11 mouse cellular contexts compared by ENCODE assay signal in genomic region chr2:152633334-152633733, GRCm38 (mm10). TPM values are rescaled to one million over a fixed set of nuclear protein-coding genes. Genes with fewer than 3 reads are reported as not detected.
DNase-seq lines count a peak whose midpoint lies in the region; ATAC-seq and TF ChIP-seq lines count a peak whose summit lies in the region.
"Had no signal": no experiment of that assay in that cellular context is flagged by ENCODE, and none has a peak within 500 bp of the region (broad histone marks: within the 10 kb centered on the region; RNA-seq: fewer than 3 reads in every experiment).

No protein-coding gene starts in this region.

- no peaks in the 10 kb centered on the region for H3K27me3 ChIP-seq in kidney, adult 2 months (replicated peaks; ENCODE audit: control insufficient read depth, insufficient read depth, low read length)
- peaks cover 6% of the 10 kb centered on the region for H3K27me3 ChIP-seq in forebrain, embryonic 14.5 days (replicated peaks; ENCODE audit: control insufficient read depth, insufficient read depth, low read length)
- H3K27me3 ChIP-seq in liver, embryonic 12.5 days (replicated peaks), result peaks cover 67% of the 10 kb centered on the region

- peak overlapping the region; percentile 28; the same call in 1 of the 2 replicates for H3K4me2 ChIP-seq in forebrain, embryonic 14.5 days (ENCODE audit: low read length)
- H3K4me2 ChIP-seq in liver, embryonic 12.5 days, result peak overlapping the region; percentile 12; the same call in 1 of the 2 replicates

- no peaks in the 10 kb centered on the region for H3K9me3 ChIP-seq in forebrain, embryonic 14.5 days (replicated peaks; ENCODE audit: control insufficient read depth, low read length)
- H3K9me3 ChIP-seq in liver, embryonic 12.5 days (replicated peaks), result no peaks in the 10 kb centered on the region

- 35% methylated on average over 17 of the region's 17 CpGs for WGBS in kidney, adult 2 months
- WGBS in forebrain, embryonic 14.5 days, result 59% methylated on average over 17 of the region's 17 CpGs
- 35% methylated on average over 17 of the region's 17 CpGs for WGBS in liver, embryonic 12.5 days (ENCODE audit: insufficient replicate concordance)

- H3K27ac ChIP-seq in kidney, adult 2 months (ENCODE audit: insufficient read depth, low read depth, low read length), result peak overlapping the region; percentile 42
- 0 out of 2 replicates have a peak overlapping the region, but pooled peaks have one; percentile 16 for H3K27ac ChIP-seq in brown adipose tissue, adult 24 weeks (replicated peaks; ENCODE audit: low read depth, low read length)
- H3K27ac ChIP-seq in forebrain, embryonic 14.5 days (ENCODE audit: low read depth, low read length), result no peak overlapping the region
- no peak overlapping the region for H3K27ac ChIP-seq in liver, embryonic 12.5 days

- TF ChIP-seq POLR2A in kidney, adult 2 months (IDR thresholded peaks at IDR 0.05; ENCODE audit: low read depth, low read length), result no peak

- no peaks in the 10 kb centered on the region for H3K36me3 ChIP-seq in kidney, adult 2 months (ENCODE audit: control insufficient read depth, insufficient read depth, low read length)
- H3K36me3 ChIP-seq in forebrain, embryonic 14.5 days (ENCODE audit: control insufficient read depth, insufficient read depth, low read length), result no peaks in the 10 kb centered on the region
- H3K36me3 ChIP-seq in liver, embryonic 12.5 days, result no peaks in the 10 kb centered on the region

- H3K4me1 ChIP-seq in kidney, adult 2 months (ENCODE audit: control insufficient read depth, insufficient read depth, low read length), result peaks cover 4% of the 10 kb centered on the region; the same call in 1 of the 2 replicates
- H3K4me1 ChIP-seq in brown adipose tissue, adult 24 weeks (ENCODE audit: control insufficient read depth, insufficient read depth, insufficient read length, low read length), result no peaks in the 10 kb centered on the region
- H3K4me1 ChIP-seq in forebrain, embryonic 14.5 days (ENCODE audit: control insufficient read depth, insufficient read depth, low read length), result no peaks in the 10 kb centered on the region
- H3K4me1 ChIP-seq in liver, embryonic 12.5 days, result no peaks in the 10 kb centered on the region

- H3K4me3 ChIP-seq in kidney, adult 2 months (ENCODE audit: insufficient read depth, low read depth, low read length), result no peak overlapping the region
- no peak overlapping the region for H3K4me3 ChIP-seq in brown adipose tissue, adult 24 weeks (ENCODE audit: insufficient read depth, low read depth, low read length)
- no peak overlapping the region for H3K4me3 ChIP-seq in forebrain, embryonic 14.5 days (ENCODE audit: low read depth, low read length)
- H3K4me3 ChIP-seq in liver, embryonic 12.5 days, result no peak overlapping the region

- no peak for TF ChIP-seq CTCF in kidney, adult 2 months (conservative IDR thresholded peaks at IDR 0.05; ENCODE audit: insufficient read depth, insufficient read length, low read depth, low read length)

- DNase-seq in kidney, adult 2 months, result no peak
- DNase-seq in kidney, adult 18-20 months, result no peak
- peak; percentile 47 for DNase-seq in forebrain, embryonic 14.5 days (ENCODE audit: low spot score)
- no peak for DNase-seq in layer of hippocampus, postnatal 10 days (ENCODE audit: low spot score in 2 of 2)
- DNase-seq in right cerebral cortex, adult 2 months (ENCODE audit: low spot score in 2 of 2), result no peak
- DNase-seq: cerebellum, adult 9-10 months; spleen, adult 18-20 months had no signal

- H3K9ac ChIP-seq in forebrain, embryonic 14.5 days (ENCODE audit: low read length), result no peak overlapping the region
- no peak overlapping the region for H3K9ac ChIP-seq in liver, embryonic 12.5 days

- ATAC-seq in forebrain, embryonic 14.5 days, result no peak
- no peak for ATAC-seq in liver, embryonic 12.5 days

RNA-seq across cellular contexts. Expression of gene Rem1, which starts 6.6 kb away (rescaled TPM):
- 10.5 and 13.5 TPM in 2 replicates for polyA plus RNA-seq in kidney, adult 2 months (2012; rRNA removed)
- 1.2 and 1.6 TPM in 2 replicates for polyA plus RNA-seq in brown adipose tissue, adult 24 weeks (2012; ENCODE audit: insufficient read depth, insufficient read length, missing spikeins)
- polyA plus RNA-seq in forebrain, embryonic 14.5 days (2014; fragmentation: Nextera tagmentation; extraction: Ambion mirVana), result 0.34 and 0.53 TPM in 2 replicates
- polyA plus RNA-seq in liver, embryonic 12.5 days (2016; fragmentation: Nextera tagmentation; extraction: Ambion mirVana), result 1.3 and 1.4 TPM in 2 replicates
- under 1 TPM; 0.91 to 0.96 TPM for total RNA-seq in layer of hippocampus, postnatal 10 days (2021)

RNA-seq across cellular contexts. Expression of gene Defb25, which starts 10.5 kb away (rescaled TPM):
- polyA plus RNA-seq in kidney, adult 2 months (2012; rRNA removed), result 1.0 TPM in 1 of 2 replicates, not detected in the other
- polyA plus RNA-seq in brown adipose tissue, adult 24 weeks (2012; ENCODE audit: insufficient read depth, insufficient read length, missing spikeins), result not detected in 2 replicates
- not detected in 2 replicates for polyA plus RNA-seq in forebrain, embryonic 14.5 days (2014; fragmentation: Nextera tagmentation; extraction: Ambion mirVana)
- 0.56 TPM in 1 of 2 replicates, not detected in the other for polyA plus RNA-seq in liver, embryonic 12.5 days (2016; fragmentation: Nextera tagmentation; extraction: Ambion mirVana)
- not detected for total RNA-seq in layer of hippocampus, postnatal 10 days (2021)
- total RNA-seq: heart, adult 18-20 months; megakaryocyte progenitor cell, adult 5-6 weeks had no signal

RNA-seq across cellular contexts. Expression of gene Defb36, which starts 29.2 kb away (rescaled TPM):
- polyA plus RNA-seq in kidney, adult 2 months (2012; rRNA removed), result 0.27 and 0.52 TPM in 2 replicates
- polyA plus RNA-seq in brown adipose tissue, adult 24 weeks (2012; ENCODE audit: insufficient read depth, insufficient read length, missing spikeins), result not detected in 2 replicates
- polyA plus RNA-seq in forebrain, embryonic 14.5 days (2014; fragmentation: Nextera tagmentation; extraction: Ambion mirVana), result not detected in 2 replicates
- polyA plus RNA-seq in liver, embryonic 12.5 days (2016; fragmentation: Nextera tagmentation; extraction: Ambion mirVana), result not detected in 2 replicates
- total RNA-seq in layer of hippocampus, postnatal 10 days (2021), result not detected
- total RNA-seq: heart, adult 18-20 months; megakaryocyte progenitor cell, adult 5-6 weeks had no signal

RNA-seq across cellular contexts. Expression of gene Defb45, which starts 34.1 kb away (rescaled TPM):
- not detected in 2 replicates for polyA plus RNA-seq in kidney, adult 2 months (2012; rRNA removed)
- not detected in 2 replicates for polyA plus RNA-seq in brown adipose tissue, adult 24 weeks (2012; ENCODE audit: insufficient read depth, insufficient read length, missing spikeins)
- polyA plus RNA-seq in forebrain, embryonic 14.5 days (2014; fragmentation: Nextera tagmentation; extraction: Ambion mirVana), result not detected in 2 replicates
- not detected in 2 replicates for polyA plus RNA-seq in liver, embryonic 12.5 days (2016; fragmentation: Nextera tagmentation; extraction: Ambion mirVana)
- total RNA-seq in layer of hippocampus, postnatal 10 days (2021), result not detected
- total RNA-seq: heart, adult 18-20 months; megakaryocyte progenitor cell, adult 5-6 weeks had no signal

RNA-seq across cellular contexts. Expression of gene H13, which starts 35.9 kb away (rescaled TPM):
- 129 and 161 TPM in 2 replicates for polyA plus RNA-seq in kidney, adult 2 months (2012; rRNA removed)
- 54.9 and 59.2 TPM in 2 replicates for polyA plus RNA-seq in brown adipose tissue, adult 24 weeks (2012; ENCODE audit: insufficient read depth, insufficient read length, missing spikeins)
- polyA plus RNA-seq in forebrain, embryonic 14.5 days (2014; fragmentation: Nextera tagmentation; extraction: Ambion mirVana), result 136 and 161 TPM in 2 replicates
- 57.5 and 59.1 TPM in 2 replicates for polyA plus RNA-seq in liver, embryonic 12.5 days (2016; fragmentation: Nextera tagmentation; extraction: Ambion mirVana)
- 100 to 1,000 TPM; 109 to 114 TPM for total RNA-seq in layer of hippocampus, postnatal 10 days (2021)

Comparison
In these comparisons a context has a peak if more than half of its experiments do, and no peak if none do; other contexts are left out.
1. H3K27ac ChIP-seq: peak in kidney, adult 2 months (single experiment) and brown adipose tissue, adult 24 weeks (single experiment); none in forebrain, embryonic 14.5 days (single experiment) and liver, embryonic 12.5 days (single experiment).